Mouse (Mus musculus) thymus, adult 2 months (tissue): ENCODE measurements around the gene Aifm1. TPM values are rescaled to one million over a fixed set of nuclear protein-coding genes. Genes with fewer than 3 reads are reported as not detected.

ENCODE experiments used
- DNase-seq: peaks from one replicate; pipeline ENCODE4 v3.0.0; 2021
- H3K27ac ChIP-seq: fragments of 200-500 bp; 2 replicates; pipeline ENCODE4 v1.5.1; 2012; ENCODE audit warnings: low read length, control low read depth; ENCODE audit not compliant: control insufficient read depth, insufficient read depth
- H3K27me3 ChIP-seq: fragments of 200-500 bp; 2 replicates; pipeline ENCODE4 v1.6.1; 2012; ENCODE audit warnings: mild to moderate bottlenecking, low read length, moderate library complexity, mixed read lengths; ENCODE audit not compliant: control insufficient read depth, insufficient read depth
- H3K36me3 ChIP-seq: fragments of 200-500 bp; 2 replicates; pipeline ENCODE4 v1.6.1; 2012; ENCODE audit warnings: mild to moderate bottlenecking, low read length, moderate library complexity; ENCODE audit not compliant: control insufficient read depth, insufficient read depth
- H3K4me1 ChIP-seq: fragments of 200-500 bp; replicated peaks from 2 replicates; pipeline ENCODE4 v1.6.1; 2012; ENCODE audit warnings: low read length; ENCODE audit not compliant: control insufficient read depth, insufficient read depth
- H3K4me3 ChIP-seq: fragments of 200-500 bp; 2 replicates; pipeline ENCODE4 v1.5.1; 2012; ENCODE audit warnings: mild to moderate bottlenecking, low read length, control low read depth, moderate library complexity; ENCODE audit not compliant: control insufficient read depth, insufficient read depth
- CTCF ChIP-seq: fragments of 200-500 bp; IDR thresholded peaks from 2 replicates; pipeline ENCODE4 v1.5.1; 2012; ENCODE audit warnings: mild to moderate bottlenecking, control low read depth, low read length, moderate library complexity, borderline replicate concordance; ENCODE audit not compliant: control insufficient read depth, poor library complexity, insufficient read depth; ENCODE audit errors: extremely low read depth
- POLR2A ChIP-seq: fragments of 200-500 bp; IDR thresholded peaks from 2 replicates; pipeline ENCODE4 v1.6.1; 2012; ENCODE audit warnings: mild to moderate bottlenecking, low read length, control low read depth, moderate library complexity; ENCODE audit not compliant: control insufficient read depth, poor library complexity, insufficient read depth; ENCODE audit errors: extremely low read depth
- WGBS: fragments of 180-500 bp; shearing (Covaris S2); methylation state at CpG from one replicate; pipeline ENCODE4 v1.1.7; 2018; 5-methylcytosine and 5-hydroxymethylcytosine counted together
- polyA plus RNA-seq: library from polyadenylated mRNA; depleted of rRNA; stranded (reverse); fragments of >200 nt; gene quantifications from 2 replicates; pipeline ENCODE4 v1.2.3, GENCODE M21; 2012

Aifm1 gene
- polyA plus RNA-seq, 1 experiment, result 12.1 TPM

DNA sequence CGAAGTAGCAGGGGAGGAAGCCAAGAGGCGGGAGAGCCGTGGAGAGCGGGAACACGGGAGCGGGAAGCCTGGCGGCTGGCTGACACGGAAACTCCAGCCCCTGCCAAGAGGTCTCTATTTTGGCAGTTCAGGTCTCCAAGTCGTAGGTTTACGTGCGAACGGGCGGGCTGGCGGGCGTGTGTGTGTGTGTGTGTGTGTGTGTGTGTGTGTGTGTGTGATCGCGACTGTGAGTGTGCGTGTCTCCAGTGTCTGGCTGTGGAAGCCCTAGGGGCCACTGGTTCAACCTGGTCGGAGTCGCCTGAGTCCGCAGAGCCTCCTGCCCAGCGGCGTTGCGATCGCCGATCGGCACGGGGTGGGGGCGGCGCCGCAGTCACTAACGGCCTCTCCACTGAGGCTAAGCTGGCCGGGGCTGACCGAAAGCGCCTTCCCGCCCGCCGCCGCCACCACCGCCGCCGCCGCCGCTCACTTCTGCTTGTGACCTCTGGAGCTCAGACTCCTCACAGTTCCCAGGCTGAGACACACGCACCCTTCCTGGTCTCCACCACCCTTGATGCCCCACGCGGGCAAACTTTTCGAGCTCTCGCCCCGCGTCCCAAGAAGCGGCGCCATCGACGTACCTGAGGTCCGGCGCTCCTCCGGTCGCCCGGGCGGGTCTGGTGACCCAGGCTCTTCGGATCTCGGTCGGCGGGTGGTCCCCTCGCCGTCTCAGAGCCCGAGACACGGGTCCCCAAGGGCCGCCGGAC lies 60.3 kb downstream of the Aifm1 start:
- Histone ChIP-seq H3K27me3 (no peaks in the 10 kb centered on the region), H3K4me3 (peak overlapping the region; percentile 100), H3K27ac (peak overlapping the region; percentile 63; the same call in 1 of the 2 replicates), H3K4me1 (peaks cover 44% of the 10 kb centered on the region), H3K36me3 (no peaks in the 10 kb centered on the region)
- peak; percentile 32 for DNase-seq
- TF ChIP-seq POLR2A, result no peak
- no peak for TF ChIP-seq CTCF
- under 1% methylated on average over 48 of the region's 71 CpGs for WGBS

DNA sequence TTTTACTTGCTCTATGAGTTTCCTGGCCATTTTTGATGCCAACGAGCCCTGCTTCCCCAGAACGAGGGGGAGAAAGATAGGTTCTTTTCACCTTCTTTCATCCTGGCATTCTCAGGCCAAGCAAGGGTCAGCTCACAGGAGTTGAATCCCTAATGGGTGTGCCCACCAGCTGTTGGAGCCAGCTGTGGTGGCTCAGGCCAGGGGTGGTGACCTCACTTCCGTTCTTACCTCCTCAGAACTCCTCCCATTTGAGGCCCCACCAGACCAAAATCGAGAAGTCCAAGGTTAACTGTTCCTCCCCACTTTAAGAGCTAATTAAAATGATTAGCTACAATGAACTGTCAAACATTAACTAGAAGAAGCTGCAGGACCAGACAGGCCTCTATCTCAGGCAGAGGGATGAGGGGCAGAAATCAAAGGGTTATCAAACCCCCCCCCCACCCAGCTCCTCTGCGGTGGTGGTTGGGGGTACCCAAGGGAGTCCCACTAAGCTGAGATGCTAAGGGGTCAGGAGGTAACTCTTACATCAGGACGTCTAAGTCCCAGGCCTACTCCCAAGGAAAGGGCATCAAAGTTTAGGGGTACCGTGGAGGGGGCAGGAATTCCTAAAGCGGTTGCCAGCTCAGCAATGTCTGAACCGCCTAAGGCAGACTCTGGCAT lies 61.0 kb downstream of the Aifm1 start:
- Histone ChIP-seq H3K4me1 (peaks cover 46% of the 10 kb centered on the region), H3K36me3 (no peaks in the 10 kb centered on the region), H3K27ac (peak overlapping the region; percentile 63), H3K27me3 (no peaks in the 10 kb centered on the region), H3K4me3 (peak overlapping the region; percentile 100)
- TF ChIP-seq POLR2A, result no peak
- TF ChIP-seq CTCF, result no peak
- no peak for DNase-seq
- 4% methylated on average over 9 of the region's 9 CpGs for WGBS

DNA sequence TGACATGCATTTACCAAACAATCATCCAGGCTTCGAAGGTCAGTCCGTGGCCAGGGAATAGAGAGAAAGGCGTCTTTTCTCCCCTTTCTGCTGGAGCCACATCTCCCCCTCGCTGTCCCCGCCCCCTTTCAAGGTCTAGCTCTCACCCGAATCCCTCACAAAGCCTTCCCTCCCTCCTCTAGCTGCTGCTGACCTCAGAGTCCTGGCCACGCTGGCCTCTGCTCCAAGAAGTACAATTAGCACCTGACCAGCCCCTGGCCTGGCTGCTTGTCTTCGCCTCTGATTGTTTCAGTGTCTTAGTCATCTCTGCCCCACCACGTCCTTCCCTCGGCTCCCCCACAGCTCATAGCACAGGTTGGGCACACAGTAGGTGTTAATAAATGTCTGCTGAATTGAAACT lies 63.7 kb downstream of the Aifm1 start:
- WGBS, result 84% methylated on average over 10 of the region's 10 CpGs
- Histone ChIP-seq H3K4me3 (no peak overlapping the region), H3K4me1 (peaks cover 39% of the 10 kb centered on the region), H3K27me3 (no peaks in the 10 kb centered on the region), H3K27ac (no peak overlapping the region), H3K36me3 (no peaks in the 10 kb centered on the region)
- no peak for DNase-seq
- no peak for TF ChIP-seq POLR2A
- no peak for TF ChIP-seq CTCF

DNA sequence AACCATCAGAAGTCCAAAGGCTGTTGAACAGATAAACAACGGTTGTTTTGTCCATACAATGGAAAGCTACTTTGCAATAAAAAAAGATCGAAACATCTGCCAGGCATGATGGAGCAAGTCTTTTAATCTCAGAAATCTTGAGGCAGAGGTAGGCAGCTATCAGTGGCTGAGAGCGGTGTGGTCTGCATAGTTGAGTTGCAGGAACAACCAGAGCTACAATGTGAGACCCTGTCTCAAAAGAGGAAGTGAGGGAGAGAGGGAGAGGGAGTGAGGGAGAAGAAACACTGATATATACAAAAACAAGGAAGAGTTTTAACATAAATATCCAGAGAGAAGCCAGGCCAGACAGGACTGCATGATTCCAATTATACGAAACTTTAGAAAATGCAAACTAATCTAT lies 68.7 kb downstream of the Aifm1 start:
- no peak overlapping the region for H3K27ac ChIP-seq
- H3K4me3 ChIP-seq, result no peak overlapping the region
- H3K4me1 ChIP-seq, result peaks cover 30% of the 10 kb centered on the region
- WGBS, result 32% methylated on average over 4 of the region's 4 CpGs
- DNase-seq, result no peak
- no peaks in the 10 kb centered on the region for H3K36me3 ChIP-seq
- no peak for TF ChIP-seq POLR2A
- TF ChIP-seq CTCF, result no peak
- no peaks in the 10 kb centered on the region for H3K27me3 ChIP-seq

DNA sequence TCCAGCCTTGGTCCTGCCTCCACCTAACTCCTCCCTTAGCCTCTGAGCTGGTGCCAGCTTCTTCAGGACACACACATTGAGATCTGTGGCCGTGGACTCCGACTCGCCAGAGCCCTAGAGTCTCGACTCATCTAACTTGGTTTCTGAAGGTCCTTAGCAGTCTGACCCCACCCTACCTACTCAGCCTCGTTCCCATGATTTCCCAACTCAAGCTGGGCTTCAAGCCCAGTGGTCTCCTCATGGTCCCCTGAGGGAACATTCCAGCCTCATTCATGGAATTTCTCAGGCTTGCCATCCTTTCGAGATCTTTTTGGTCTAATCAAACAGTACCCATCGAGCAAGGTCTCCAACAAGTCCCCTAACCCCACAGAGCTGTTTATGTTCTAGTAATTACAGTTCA lies 71.4 kb downstream of the Aifm1 start:
- no peak for DNase-seq
- TF ChIP-seq CTCF (no peak), POLR2A (no peak)
- Histone ChIP-seq H3K36me3 (no peaks in the 10 kb centered on the region), H3K4me3 (no peak overlapping the region), H3K27me3 (no peaks in the 10 kb centered on the region), H3K4me1 (peaks cover 30% of the 10 kb centered on the region), H3K27ac (no peak overlapping the region)
- 72% methylated on average over 7 of the region's 7 CpGs for WGBS

DNA sequence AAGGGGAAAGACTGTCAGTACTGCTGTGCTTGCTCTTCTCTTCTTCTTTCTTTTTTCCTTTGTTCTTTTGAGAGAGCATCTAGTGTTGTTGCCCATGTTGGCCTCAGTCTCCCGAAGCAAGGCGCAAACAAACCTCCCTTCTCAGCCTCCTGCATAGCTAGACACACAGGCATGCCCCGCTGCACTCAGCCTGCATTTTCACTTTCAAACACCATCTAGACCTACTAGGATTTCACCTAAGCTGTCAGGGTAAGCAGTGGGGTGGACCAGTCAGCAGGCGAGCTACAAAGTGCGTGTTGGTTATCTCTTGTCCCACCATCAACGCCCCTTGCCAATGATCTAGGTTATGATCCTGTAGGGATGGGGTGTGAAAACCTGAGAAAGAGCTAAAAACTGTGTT lies 71.8 kb downstream of the Aifm1 start:
- Histone ChIP-seq H3K27me3 (no peaks in the 10 kb centered on the region), H3K4me3 (no peak overlapping the region), H3K36me3 (no peaks in the 10 kb centered on the region), H3K4me1 (peaks cover 33% of the 10 kb centered on the region), H3K27ac (no peak overlapping the region)
- no peak for DNase-seq
- 75% methylated on average over 6 of the region's 6 CpGs for WGBS
- no peak for TF ChIP-seq CTCF
- TF ChIP-seq POLR2A, result no peak
